Mouse (Mus musculus): ENCODE results near the gene Sult6b2.

DNA sequence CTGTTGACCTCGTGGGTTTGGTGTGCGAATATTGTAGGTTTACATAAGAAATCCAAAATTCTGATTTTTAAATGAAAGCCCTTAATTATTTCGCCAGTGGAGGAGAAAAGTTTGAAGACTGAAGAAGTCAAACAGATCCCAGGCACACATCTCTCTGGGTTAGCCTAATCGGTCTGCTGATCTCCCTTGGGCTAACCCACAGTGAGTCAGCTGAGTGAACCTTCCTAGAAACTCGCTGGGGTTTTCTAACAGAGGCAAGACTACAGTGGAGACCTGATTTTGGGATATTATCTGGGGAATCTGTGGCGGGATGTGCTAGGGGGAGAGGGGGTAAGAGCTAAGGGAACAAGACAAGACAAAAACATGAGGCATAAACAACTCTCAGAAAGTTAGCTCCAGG, 5.9 kb upstream of the Sult6b2 start:
- TF ChIP-seq POLR2A (IDR thresholded peaks at IDR 0.05; ENCODE audit: borderline replicate concordance, low read depth, low read length) (no peak), CTCF (IDR thresholded peaks at IDR 0.05; ENCODE audit: low read depth, low read length) (no peak)

All from bone marrow macrophage, adult 2 months (primary cell).